Mouse (Mus musculus) lung, adult 2 months (tissue): ENCODE results near the gene Robo4.

Source experiments
- CTCF ChIP-seq: fragments of 200-500 bp; IDR thresholded peaks from 2 replicates; pipeline ENCODE4 v1.5.1; 2011; ENCODE audit warnings: mild to moderate bottlenecking, low read length, control low read depth; ENCODE audit not compliant: insufficient read depth
- POLR2A ChIP-seq: fragments of 200-500 bp; IDR thresholded peaks from 2 replicates; pipeline ENCODE4 v1.6.1; 2011; ENCODE audit warnings: low read depth, mild to moderate bottlenecking, control low read depth, low read length, borderline replicate concordance; ENCODE audit errors: extremely low read depth

GRCm38 (mm10) chr9:37393482-37394131 lies 8.1 kb upstream of the Robo4 start:
- TF ChIP-seq CTCF (no peak), POLR2A (no peak)
